Mouse (Mus musculus) forelimb bud, embryonic 11.5 days (tissue): ENCODE measurements around the gene AW209491.

Experiments used
- DNase-seq: peaks from one replicate; pipeline ENCODE4 v3.0.0-alpha.2; 2012; ENCODE audit warnings: low read depth, low spot score

The AW209491 gene

GRCm38 (mm10) chr13:14629726-14630641 is at the start of gene AW209491:
AW209491 (plus strand) TSS chr13:14630154.
- peak; percentile 94 for DNase-seq

GRCm38 (mm10) chr13:14580392-14580791 is 49.6 kb upstream of the AW209491 start:
- DNase-seq: no peak

- no peak for DNase-seq
Measured at GRCm38 (mm10) chr13:14602744-14603143, 27.2 kb upstream of the AW209491 start.

GRCm38 (mm10) chr13:14607616-14608015 is 22.3 kb upstream of the AW209491 start:
- DNase-seq: no peak

GRCm38 (mm10) chr13:14612463-14612862 is 17.5 kb upstream of the AW209491 start:
- DNase-seq: no peak

- DNase-seq: peak; percentile 100
Measured at GRCm38 (mm10) chr13:14612926-14613529, 16.9 kb upstream of the AW209491 start, which contains the start of the genes Mrpl32 and Psma2. Mrpl32 (minus strand) TSS chr13:14613165. Psma2 (plus strand) TSS chr13:14613240.

- peak; percentile 4 for DNase-seq
Measured at GRCm38 (mm10) chr13:14613553-14613952, 16.4 kb upstream of the AW209491 start.

- DNase-seq: peak; percentile 61
Measured at GRCm38 (mm10) chr13:14618724-14619123, 11.2 kb upstream of the AW209491 start.

- DNase-seq: no peak
Measured at GRCm38 (mm10) chr13:14639998-14640397, 10.0 kb downstream of the AW209491 start.

- peak; percentile 37 for DNase-seq
Measured at GRCm38 (mm10) chr13:14649301-14649700, 19.3 kb downstream of the AW209491 start.

- no peak for DNase-seq
Measured at GRCm38 (mm10) chr13:14667107-14667506, 37.2 kb downstream of the AW209491 start.

- peak; percentile 39 for DNase-seq
Measured at GRCm38 (mm10) chr13:14670342-14670741, 40.4 kb downstream of the AW209491 start.
